Mouse (Mus musculus) liver, adult 2 months (tissue): ENCODE measurements around the gene Ttl. TPM values are rescaled to one million over a fixed set of nuclear protein-coding genes. Genes with fewer than 3 reads are reported as not detected.
A peak's percentile ranks its signal among the peaks of the same experiment; 100 is the strongest.

ENCODE experiments used
- DNase-seq: peaks from one replicate; pipeline ENCODE4 v3.0.0-alpha.2; 2011; ENCODE audit warnings: low read depth, low spot score; ENCODE audit errors: extremely low read depth
- H3K27ac ChIP-seq: fragments of 200-500 bp; replicated peaks from 2 replicates; pipeline ENCODE4 v1.5.1; 2012; ENCODE audit warnings: low read depth, mild to moderate bottlenecking, control low read depth, inconsistent platforms, low read length; ENCODE audit not compliant: insufficient read depth
- H3K27me3 ChIP-seq: fragments of 200-500 bp; 2 replicates; pipeline ENCODE4 v1.6.1; 2012; ENCODE audit warnings: mild to moderate bottlenecking, moderate library complexity, low read length, inconsistent platforms; ENCODE audit not compliant: control insufficient read depth, insufficient read depth
- H3K36me3 ChIP-seq: fragments of 200-500 bp; 2 replicates; pipeline ENCODE4 v1.6.1; 2012; ENCODE audit warnings: low read length, inconsistent platforms; ENCODE audit not compliant: control insufficient read depth, insufficient read depth
- H3K4me1 ChIP-seq: fragments of 200-500 bp; 2 replicates; pipeline ENCODE4 v1.6.1; 2011; ENCODE audit warnings: low read length; ENCODE audit not compliant: control insufficient read depth, insufficient read depth
- H3K4me3 ChIP-seq: fragments of 200-500 bp; 2 replicates; pipeline ENCODE4 v1.5.1; 2011; ENCODE audit warnings: low read depth, mild to moderate bottlenecking, control low read depth, low read length, moderate library complexity; ENCODE audit not compliant: insufficient read depth
- H3K79me2 ChIP-seq: fragments of 200-500 bp; 2 replicates; pipeline ENCODE4 v1.6.1; 2012; ENCODE audit warnings: inconsistent platforms, mild to moderate bottlenecking, low read length, moderate library complexity; ENCODE audit not compliant: control insufficient read depth, insufficient read depth
- H3K9ac ChIP-seq: fragments of 200-500 bp; 2 replicates; pipeline ENCODE4 v1.6.1; 2012; ENCODE audit warnings: low read depth, mild to moderate bottlenecking, control low read depth, inconsistent platforms, low read length
- CTCF ChIP-seq: fragments of 200-500 bp; IDR thresholded peaks from 2 replicates; pipeline ENCODE4 v1.5.1; 2011; ENCODE audit warnings: low read depth, low read length, control low read depth
- POLR2A ChIP-seq: fragments of 200-500 bp; IDR thresholded peaks from 2 replicates; pipeline ENCODE4 v1.6.1; 2011; ENCODE audit warnings: low read length, control low read depth; ENCODE audit not compliant: insufficient read depth; ENCODE audit errors: extremely low read depth
- WGBS: fragments of 180-500 bp; shearing (Covaris S2); methylation state at CpG from one replicate; pipeline ENCODE4 v1.1.7; 2018; 5-methylcytosine and 5-hydroxymethylcytosine counted together
- polyA plus RNA-seq: library from polyadenylated mRNA; depleted of rRNA; stranded (reverse); fragments of >200 nt; gene quantifications from 2 replicates; pipeline ENCODE4 v1.2.3, GENCODE M21; 2012
- total RNA-seq: library from RNA; depleted of rRNA; stranded (reverse); fragments of >200 nt; gene quantifications from 2 replicates; pipeline ENCODE4 v1.2.3, GENCODE M21; 2014

Ttl gene
- total and polyA plus RNA-seq, 2 experiments: 2.4 to 3.8 TPM

GRCm38 (mm10) chr2:129055741-129056140 is 10.0 kb upstream of the Ttl start:
- Histone ChIP-seq H3K4me1 (no peaks in the 10 kb centered on the region), H3K27me3 (no peaks in the 10 kb centered on the region), H3K79me2 (no peaks in the 10 kb centered on the region), H3K27ac (no peak overlapping the region), H3K9ac (no peak overlapping the region), H3K4me3 (no peak overlapping the region), H3K36me3 (no peaks in the 10 kb centered on the region)
- 93% methylated on average over 6 of the region's 6 CpGs for WGBS
- DNase-seq: no peak
- no peak for TF ChIP-seq CTCF
- TF ChIP-seq POLR2A: no peak

DNA sequence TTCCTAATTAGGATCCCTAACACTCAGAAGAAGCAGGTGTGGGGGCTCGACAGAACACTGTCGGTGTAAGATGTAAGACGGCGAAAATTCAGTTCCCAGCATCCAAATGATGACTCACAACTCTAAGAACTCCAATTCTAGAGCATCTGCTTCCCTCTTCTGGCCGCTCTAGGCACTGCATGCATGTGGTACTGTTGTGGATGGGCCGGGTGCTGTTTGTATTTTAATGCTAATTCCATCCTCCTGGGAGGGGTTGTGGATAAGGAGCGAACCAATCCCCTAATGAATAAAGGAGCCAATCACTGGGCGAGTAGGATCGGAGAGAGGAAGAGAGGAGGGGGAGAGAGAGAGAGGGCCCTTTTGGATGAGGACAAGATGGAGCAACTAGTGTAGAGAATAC is 9.1 kb upstream of the Ttl start:
- 61% methylated on average over 9 of the region's 9 CpGs for WGBS
- TF ChIP-seq CTCF (peak; percentile 57), POLR2A (no peak)
- Histone ChIP-seq H3K27ac (no peak overlapping the region), H3K27me3 (no peaks in the 10 kb centered on the region), H3K4me1 (no peaks in the 10 kb centered on the region), H3K79me2 (no peaks in the 10 kb centered on the region), H3K9ac (no peak overlapping the region), H3K36me3 (no peaks in the 10 kb centered on the region), H3K4me3 (no peak overlapping the region)
- peak; percentile 3 for DNase-seq

DNA sequence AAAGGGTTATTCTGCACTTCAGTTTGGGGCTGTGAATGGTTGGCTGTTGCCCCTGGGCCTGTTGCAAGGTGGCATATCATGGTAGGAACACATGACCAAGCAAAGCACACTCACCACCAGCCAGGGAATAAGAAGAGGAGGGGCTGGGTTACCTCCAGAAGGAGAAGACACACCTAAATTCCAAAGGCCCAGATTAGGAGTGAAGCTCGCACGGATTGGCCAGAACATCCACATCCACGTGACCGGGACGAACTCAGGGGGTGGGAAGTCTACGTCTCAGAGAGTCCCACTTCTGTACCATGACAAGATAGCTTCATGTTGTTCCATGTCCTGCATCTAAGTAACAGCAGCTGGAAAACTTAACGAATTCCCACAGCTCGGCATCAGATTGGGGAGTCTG is 8.5 kb upstream of the Ttl start:
- no peak for DNase-seq
- TF ChIP-seq CTCF (no peak), POLR2A (no peak)
- Histone ChIP-seq H3K4me3 (no peak overlapping the region), H3K4me1 (no peaks in the 10 kb centered on the region), H3K9ac (no peak overlapping the region), H3K27ac (no peak overlapping the region), H3K36me3 (no peaks in the 10 kb centered on the region), H3K27me3 (no peaks in the 10 kb centered on the region), H3K79me2 (no peaks in the 10 kb centered on the region)
- WGBS: 93% methylated on average over 8 of the region's 8 CpGs

DNA sequence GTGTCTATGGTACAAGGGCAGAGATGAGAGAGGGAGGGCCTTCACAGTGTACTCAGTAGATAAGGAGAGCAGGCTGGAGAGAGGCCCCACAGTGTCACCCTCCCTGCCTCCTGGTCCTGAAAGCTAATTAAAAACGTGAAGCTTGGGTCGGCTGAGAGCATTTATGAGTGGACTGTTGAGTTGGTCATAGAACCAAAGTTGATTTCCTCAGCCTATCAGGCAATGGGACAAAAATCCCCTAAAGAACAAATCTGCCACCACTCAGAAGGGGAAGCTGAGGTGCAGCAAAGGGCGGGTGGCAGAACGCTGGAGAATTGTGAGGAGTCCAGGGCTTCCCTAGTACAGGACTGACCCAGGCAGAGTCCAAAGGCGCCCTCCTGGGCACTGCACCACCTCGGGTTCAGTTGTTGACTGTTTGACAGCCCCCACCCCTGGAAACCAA is 7.8 kb upstream of the Ttl start:
- H3K27ac ChIP-seq: no peak overlapping the region
- no peak overlapping the region for H3K4me3 ChIP-seq
- no peaks in the 10 kb centered on the region for H3K79me2 ChIP-seq
- TF ChIP-seq CTCF (no peak), POLR2A (no peak)
- no peaks in the 10 kb centered on the region for H3K36me3 ChIP-seq
- 83% methylated on average over 6 of the region's 6 CpGs for WGBS
- no peak overlapping the region for H3K9ac ChIP-seq
- no peaks in the 10 kb centered on the region for H3K27me3 ChIP-seq
- H3K4me1 ChIP-seq: no peaks in the 10 kb centered on the region
- DNase-seq: no peak

DNA sequence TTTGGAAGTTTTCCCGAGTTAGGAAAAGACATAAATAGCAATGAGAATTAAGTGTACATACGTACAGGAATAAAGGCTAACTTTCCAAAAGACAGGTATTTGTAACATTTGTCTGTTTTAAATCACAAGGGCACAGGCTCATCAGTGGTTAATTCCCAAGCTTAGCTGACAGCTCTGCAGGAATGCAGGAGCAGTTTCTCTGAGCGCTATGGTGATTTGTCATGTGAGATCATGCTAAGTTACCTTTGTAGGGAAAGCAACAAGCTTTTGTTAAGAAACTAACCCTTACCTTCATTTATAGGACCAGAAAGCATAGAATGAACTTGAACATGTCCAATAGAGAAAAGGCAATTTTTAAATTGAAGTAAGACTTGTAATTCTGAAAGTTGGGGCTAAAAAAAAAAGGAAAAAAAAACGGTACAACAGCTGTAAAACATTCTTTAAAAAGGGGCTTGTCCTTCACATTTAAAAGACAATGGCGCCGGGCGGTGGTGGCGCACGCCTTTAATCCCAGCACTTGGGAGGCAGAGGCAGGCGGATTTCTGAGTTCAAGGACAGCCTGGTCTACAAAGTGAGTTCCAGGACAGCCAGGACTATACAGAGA is 4.2 kb upstream of the Ttl start:
- Histone ChIP-seq H3K27me3 (no peaks in the 10 kb centered on the region), H3K79me2 (no peaks in the 10 kb centered on the region), H3K27ac (no peak overlapping the region), H3K36me3 (no peaks in the 10 kb centered on the region), H3K9ac (no peak overlapping the region), H3K4me1 (0 out of 2 replicates have a peak, but pooled peaks cover 1% of the 10 kb centered on the region), H3K4me3 (no peak overlapping the region)
- no peak for TF ChIP-seq POLR2A
- TF ChIP-seq CTCF: no peak
- DNase-seq: no peak
- WGBS: 81% methylated on average over 10 of the region's 10 CpGs

DNA sequence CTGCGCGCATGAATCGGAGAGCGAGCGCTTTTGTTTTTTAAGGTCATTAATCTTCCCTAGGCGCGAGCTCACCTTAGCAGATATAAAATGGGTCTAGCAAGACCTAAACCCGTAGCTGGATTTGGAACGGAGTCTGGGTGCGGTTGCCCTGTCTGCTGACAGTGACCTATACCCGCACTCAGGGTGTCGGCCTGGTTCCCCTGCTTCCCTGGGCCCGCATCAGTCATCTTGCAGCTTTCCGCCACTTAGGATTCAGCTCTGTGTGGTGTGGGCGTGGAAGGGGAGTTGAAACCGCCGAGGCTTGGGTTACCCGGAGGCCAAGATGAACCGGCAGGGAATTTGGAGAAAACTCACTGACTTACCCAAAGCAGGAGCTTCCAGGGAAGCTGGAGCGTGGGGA is 584 bp downstream of the Ttl start:
- peak overlapping the region; percentile 56 for H3K27ac ChIP-seq
- no peaks in the 10 kb centered on the region; the same call in 1 of the 2 replicates for H3K79me2 ChIP-seq
- no peaks in the 10 kb centered on the region for H3K36me3 ChIP-seq
- H3K9ac ChIP-seq: peak overlapping the region; percentile 87
- peak overlapping the region; percentile 91 for H3K4me3 ChIP-seq
- TF ChIP-seq POLR2A (no peak), CTCF (no peak)
- H3K27me3 ChIP-seq: no peaks in the 10 kb centered on the region
- WGBS: under 1% methylated on average over 20 of the region's 20 CpGs
- peak; percentile 34 for DNase-seq
- H3K4me1 ChIP-seq: peaks cover 6% of the 10 kb centered on the region; the same call in 1 of the 2 replicates
